Mouse (Mus musculus) heart, embryonic 10.5 days (tissue): ENCODE data around the gene Catsperz. TPM values are rescaled to one million over a fixed set of nuclear protein-coding genes. Genes with fewer than 3 reads are reported as not detected.

Source experiments
- DNase-seq: peaks from one replicate; pipeline ENCODE4 v3.0.0-alpha.2; 2017; ENCODE audit warnings: low spot score
- H3K27ac ChIP-seq: fragments of 300-500 bp; sonication (generic); 2 replicates; pipeline ENCODE4 v1.5.1; 2016; ENCODE audit warnings: mild to moderate bottlenecking
- H3K27me3 ChIP-seq: fragments of 300-500 bp; sonication (generic); 2 replicates; pipeline ENCODE4 v1.6.1; 2016; ENCODE audit warnings: mild to moderate bottlenecking; ENCODE audit not compliant: poor library complexity, insufficient read depth, severe bottlenecking
- H3K36me3 ChIP-seq: fragments of 300-500 bp; sonication (generic); 2 replicates; pipeline ENCODE4 v1.6.1; 2016; ENCODE audit warnings: mild to moderate bottlenecking, moderate library complexity
- H3K4me1 ChIP-seq: fragments of 300-500 bp; sonication (generic); 2 replicates; pipeline ENCODE4 v1.6.1; 2016; ENCODE audit warnings: mild to moderate bottlenecking
- H3K4me3 ChIP-seq: fragments of 300-500 bp; sonication (generic); 2 replicates; pipeline ENCODE4 v1.5.1; 2016; ENCODE audit warnings: mild to moderate bottlenecking, moderate library complexity
- H3K9me3 ChIP-seq: fragments of 300-500 bp; sonication (generic); 2 replicates; pipeline ENCODE4 v1.6.1; 2016; ENCODE audit warnings: mild to moderate bottlenecking, moderate library complexity
- WGBS: fragments of 180-500 bp; shearing (Covaris S2); methylation state at CpG from one replicate; pipeline ENCODE4 v1.1.7; 2016; 5-methylcytosine and 5-hydroxymethylcytosine counted together
- polyA plus RNA-seq: library from polyadenylated mRNA; unstranded; fragments of >200 nt; fragmentation: Nextera tagmentation; extraction: Ambion mirVana; gene quantifications from 2 replicates; pipeline ENCODE4 v1.2.1, GENCODE M21; 2016

Gene Catsperz
- polyA plus RNA-seq, 1 experiment from 2014 or later, result 2.3 TPM

- peaks cover 57% of the 10 kb centered on the region for H3K36me3 ChIP-seq
- no peak for DNase-seq
Measured at GRCm38 (mm10) chr19:6954046-6954445, 28.9 kb upstream of the Catsperz start.

GRCm38 (mm10) chr19:6952712-6953037, 27.5 kb upstream of the Catsperz start:
- Histone ChIP-seq H3K27me3 (no peaks in the 10 kb centered on the region), H3K36me3 (peaks cover 51% of the 10 kb centered on the region), H3K4me1 (peaks cover 54% of the 10 kb centered on the region), H3K4me3 (peak overlapping the region; percentile 73), H3K27ac (peak overlapping the region; percentile 90), H3K9me3 (no peaks in the 10 kb centered on the region)
- 2% methylated on average over 3 of the region's 3 CpGs for WGBS
- DNase-seq, result no peak

More at GRCm38 (mm10) chr19:6954046-6954445, 28.9 kb upstream of the Catsperz start:
- Histone ChIP-seq H3K27me3 (no peaks in the 10 kb centered on the region), H3K27ac (peak overlapping the region; percentile 59; the same call in 1 of the 2 replicates), H3K4me3 (peak overlapping the region; percentile 5; the same call in 1 of the 2 replicates), H3K4me1 (peaks cover 53% of the 10 kb centered on the region), H3K9me3 (no peaks in the 10 kb centered on the region)
- 60% methylated on average over 9 of the region's 9 CpGs for WGBS

- Histone ChIP-seq H3K27ac (peak overlapping the region; percentile 90), H3K27me3 (no peaks in the 10 kb centered on the region), H3K36me3 (peaks cover 46% of the 10 kb centered on the region), H3K4me3 (peak overlapping the region; percentile 73), H3K9me3 (no peaks in the 10 kb centered on the region), H3K4me1 (peaks cover 54% of the 10 kb centered on the region)
- peak; percentile 86 for DNase-seq
- under 1% methylated on average over 31 of the region's 31 CpGs for WGBS
Measured at GRCm38 (mm10) chr19:6951994-6952711, 27.0 kb upstream of the Catsperz start.

GRCm38 (mm10) chr19:6951381-6951968, 26.3 kb upstream of the Catsperz start:
- H3K4me1 ChIP-seq, result peaks cover 54% of the 10 kb centered on the region
- WGBS, result under 1% methylated on average over 35 of the region's 35 CpGs
- H3K27me3 ChIP-seq, result no peaks in the 10 kb centered on the region
- peaks cover 42% of the 10 kb centered on the region for H3K36me3 ChIP-seq
- no peaks in the 10 kb centered on the region for H3K9me3 ChIP-seq
- H3K27ac ChIP-seq, result peak overlapping the region; percentile 90
- H3K4me3 ChIP-seq, result peak overlapping the region; percentile 73
- peak; percentile 96 for DNase-seq

GRCm38 (mm10) chr19:6950613-6951153, 25.5 kb upstream of the Catsperz start:
- under 1% methylated on average over 28 of the region's 28 CpGs for WGBS
- DNase-seq, result peak; percentile 87

GRCm38 (mm10) chr19:6949951-6950350, 24.8 kb upstream of the Catsperz start:
- H3K27ac ChIP-seq, result peak overlapping the region; percentile 90
- no peaks in the 10 kb centered on the region for H3K27me3 ChIP-seq
- peaks cover 38% of the 10 kb centered on the region for H3K36me3 ChIP-seq
- peaks cover 43% of the 10 kb centered on the region for H3K4me1 ChIP-seq
- peak overlapping the region; percentile 73 for H3K4me3 ChIP-seq
- no peaks in the 10 kb centered on the region for H3K9me3 ChIP-seq
- 57% methylated on average over 5 of the region's 5 CpGs for WGBS
- no peak for DNase-seq

More at GRCm38 (mm10) chr19:6950613-6951153, 25.5 kb upstream of the Catsperz start:
- Histone ChIP-seq H3K27ac (peak overlapping the region; percentile 90), H3K4me3 (peak overlapping the region; percentile 73), H3K36me3 (peaks cover 39% of the 10 kb centered on the region), H3K4me1 (peaks cover 50% of the 10 kb centered on the region), H3K9me3 (no peaks in the 10 kb centered on the region), H3K27me3 (no peaks in the 10 kb centered on the region)

GRCm38 (mm10) chr19:6949532-6949931, 24.4 kb upstream of the Catsperz start:
- peak overlapping the region; percentile 73; the same call in 1 of the 2 replicates for H3K4me3 ChIP-seq
- no peak for DNase-seq

GRCm38 (mm10) chr19:6948186-6948585, 23.0 kb upstream of the Catsperz start:
- H3K27me3 ChIP-seq, result no peaks in the 10 kb centered on the region
- H3K36me3 ChIP-seq, result peaks cover 29% of the 10 kb centered on the region
- no peak overlapping the region for H3K27ac ChIP-seq
- H3K4me1 ChIP-seq, result peaks cover 27% of the 10 kb centered on the region
- DNase-seq, result no peak
- H3K4me3 ChIP-seq, result no peak overlapping the region
- WGBS, result 76% methylated on average over 4 of the region's 4 CpGs
- H3K9me3 ChIP-seq, result no peaks in the 10 kb centered on the region

More at GRCm38 (mm10) chr19:6949532-6949931, 24.4 kb upstream of the Catsperz start:
- Histone ChIP-seq H3K9me3 (no peaks in the 10 kb centered on the region), H3K36me3 (peaks cover 36% of the 10 kb centered on the region), H3K27ac (peak overlapping the region; percentile 38; the same call in 1 of the 2 replicates), H3K4me1 (peaks cover 39% of the 10 kb centered on the region), H3K27me3 (no peaks in the 10 kb centered on the region)
- 87% methylated on average over 5 of the region's 5 CpGs for WGBS

- 50% methylated on average over 4 of the region's 4 CpGs for WGBS
- H3K4me3 ChIP-seq, result no peak overlapping the region
- peaks cover 27% of the 10 kb centered on the region for H3K4me1 ChIP-seq
- H3K9me3 ChIP-seq, result no peaks in the 10 kb centered on the region
- no peak overlapping the region for H3K27ac ChIP-seq
- no peaks in the 10 kb centered on the region for H3K27me3 ChIP-seq
- H3K36me3 ChIP-seq, result peaks cover 29% of the 10 kb centered on the region
- DNase-seq, result no peak
Measured at GRCm38 (mm10) chr19:6947742-6948141, 22.6 kb upstream of the Catsperz start.

- Histone ChIP-seq H3K4me3 (no peak overlapping the region), H3K36me3 (peaks cover 20% of the 10 kb centered on the region), H3K27me3 (peaks cover 17% of the 10 kb centered on the region; the same call in 1 of the 2 replicates), H3K9me3 (no peaks in the 10 kb centered on the region), H3K27ac (no peak overlapping the region), H3K4me1 (peaks cover 34% of the 10 kb centered on the region)
- WGBS, result 91% methylated on average over 6 of the region's 6 CpGs
- DNase-seq, result no peak
Measured at GRCm38 (mm10) chr19:6943709-6944108, 18.5 kb upstream of the Catsperz start.

GRCm38 (mm10) chr19:6942764-6943163, 17.6 kb upstream of the Catsperz start:
- Histone ChIP-seq H3K36me3 (peaks cover 16% of the 10 kb centered on the region), H3K27ac (peak overlapping the region; percentile 96), H3K9me3 (no peaks in the 10 kb centered on the region), H3K27me3 (peaks cover 25% of the 10 kb centered on the region), H3K4me3 (peak overlapping the region; percentile 88), H3K4me1 (peaks cover 38% of the 10 kb centered on the region)
- 33% methylated on average over 5 of the region's 5 CpGs for WGBS
- DNase-seq, result no peak

- H3K36me3 ChIP-seq, result peaks cover 16% of the 10 kb centered on the region
- peaks cover 39% of the 10 kb centered on the region for H3K4me1 ChIP-seq
- peak within 1 kb of the TSS; percentile 96 for H3K27ac ChIP-seq
- H3K4me3 ChIP-seq, result peak within 1 kb of the TSS; percentile 88
- no peaks in the 10 kb centered on the region for H3K9me3 ChIP-seq
- 0% methylated on average over 27 of the region's 27 CpGs for WGBS
- peak; percentile 98 for DNase-seq
- peaks cover 28% of the 10 kb centered on the region for H3K27me3 ChIP-seq
Measured at GRCm38 (mm10) chr19:6942249-6942691, 17.1 kb upstream of the Catsperz start, which contains the start of gene Gpr137. Gene Gpr137 (minus strand): TSS chr19:6942480.
